ENCODE assay signal across 8 mouse cellular contexts in genomic region chr10:122038554-122038953, GRCm38 (mm10). TPM values are rescaled to one million over a fixed set of nuclear protein-coding genes. Genes with fewer than 3 reads are reported as not detected.
DNase-seq lines count a peak whose midpoint lies in the region.
"Had no signal": no experiment of that assay in that cellular context is flagged by ENCODE, and none has a peak within 500 bp of the region (broad histone marks: within the 10 kb centered on the region; RNA-seq: fewer than 3 reads in every experiment).

No protein-coding gene starts in this region.

- H3K27ac ChIP-seq in brown adipose tissue, adult 24 weeks (replicated peaks; ENCODE audit: low read depth, low read length) = no peak overlapping the region

- peak; percentile 28 to 50 for DNase-seq in lung, adult 18-20 months
- no peak for DNase-seq in lung, postnatal 14 days
- DNase-seq in kidney, postnatal 10 days = peak; percentile 43
- peak; percentile 48 for DNase-seq in retina, postnatal 1 day
- DNase-seq in adrenal gland, postnatal 10 days = no peak
- DNase-seq in layer of hippocampus, adult 18-20 months (ENCODE audit: low spot score in 2 of 2) = no peak

- peak overlapping the region; percentile 30; the same call in 1 of the 2 replicates for H3K4me3 ChIP-seq in brown adipose tissue, adult 24 weeks (ENCODE audit: insufficient read depth, low read depth, low read length)

- 0 out of 2 replicates have a peak, but pooled peaks cover 2% of the 10 kb centered on the region for H3K4me1 ChIP-seq in brown adipose tissue, adult 24 weeks (ENCODE audit: control insufficient read depth, insufficient read depth, insufficient read length, low read length)

RNA-seq across cellular contexts. Expression of gene Srgap1, which starts 8.6 kb away (rescaled TPM):
- 1.0 and 1.2 TPM in 2 replicates for polyA plus RNA-seq in brown adipose tissue, adult 24 weeks (2012; ENCODE audit: insufficient read depth, insufficient read length, missing spikeins)
- total RNA-seq in adrenal gland, postnatal 10 days (2021) = 1 to 10 TPM; 3.6 to 7.3 TPM
- total RNA-seq in layer of hippocampus, adult 18-20 months (2021) = 10 to 100 TPM in 1 of 2 experiments, 1 to 10 TPM in 1; 9.5 to 11.1 TPM
- total RNA-seq: monocyte, adult 5-6 weeks had no signal

RNA-seq across cellular contexts. Expression of gene Rxylt1, which starts 58.6 kb away (rescaled TPM):
- 36.3 and 63.2 TPM in 2 replicates for polyA plus RNA-seq in brown adipose tissue, adult 24 weeks (2012; ENCODE audit: insufficient read depth, insufficient read length, missing spikeins)
- total RNA-seq in adrenal gland, postnatal 10 days (2021) = 10 to 100 TPM; 52.2 to 54.0 TPM
- 10 to 100 TPM; 41.7 to 42.8 TPM for total RNA-seq in layer of hippocampus, adult 18-20 months (2021)

Comparison
In these comparisons a context has a peak if more than half of its experiments do, and no peak if none do; other contexts are left out.
1. DNase-seq: peak in lung, adult 18-20 months (2 of 2), kidney, postnatal 10 days (single experiment) and retina, postnatal 1 day (single experiment); none in lung, postnatal 14 days (single experiment), adrenal gland, postnatal 10 days (single experiment) and layer of hippocampus, adult 18-20 months (0 of 2).